Mouse (Mus musculus) lung, postnatal 14 days (tissue): ENCODE data around the gene Tmem43.

ENCODE experiments used
- DNase-seq: peaks from one replicate; pipeline ENCODE4 v3.0.0; 2021

Gene Tmem43

DNA sequence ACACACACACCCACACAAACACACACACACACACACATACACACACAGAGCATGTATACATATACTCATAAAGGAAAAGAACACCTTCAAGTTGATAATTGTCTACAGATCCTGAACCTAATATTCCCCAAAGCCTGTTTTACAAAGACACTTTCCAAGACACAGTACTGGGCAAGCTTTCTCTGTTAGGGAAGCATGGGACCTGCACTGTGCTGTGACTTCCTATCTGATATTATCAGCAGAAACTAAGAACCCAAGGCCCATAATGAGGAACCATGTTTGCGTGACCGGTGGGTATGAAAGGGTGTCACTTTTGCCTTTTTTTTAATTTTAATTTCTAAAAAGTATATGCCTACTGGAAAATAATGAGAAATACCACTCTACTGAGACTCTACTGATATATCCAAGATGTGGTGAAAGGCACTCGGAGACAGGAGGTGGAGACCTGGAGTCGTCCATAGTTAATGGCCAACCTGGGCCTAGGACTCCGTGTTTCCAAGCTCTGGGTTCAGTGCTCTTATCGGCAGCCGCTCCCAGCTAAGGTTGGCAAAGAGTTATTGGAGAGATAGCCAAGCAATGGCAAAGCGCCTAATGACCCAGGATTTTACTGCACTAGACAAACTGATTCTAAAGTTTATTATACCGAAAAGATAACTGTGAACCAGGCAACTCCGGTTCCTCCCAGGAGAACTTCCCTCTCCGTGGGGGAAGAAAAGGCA lies 62.7 kb downstream of the Tmem43 start:
- no peak for DNase-seq
